23 mouse cellular contexts compared by ENCODE assay signal in the genomic region with DNA sequence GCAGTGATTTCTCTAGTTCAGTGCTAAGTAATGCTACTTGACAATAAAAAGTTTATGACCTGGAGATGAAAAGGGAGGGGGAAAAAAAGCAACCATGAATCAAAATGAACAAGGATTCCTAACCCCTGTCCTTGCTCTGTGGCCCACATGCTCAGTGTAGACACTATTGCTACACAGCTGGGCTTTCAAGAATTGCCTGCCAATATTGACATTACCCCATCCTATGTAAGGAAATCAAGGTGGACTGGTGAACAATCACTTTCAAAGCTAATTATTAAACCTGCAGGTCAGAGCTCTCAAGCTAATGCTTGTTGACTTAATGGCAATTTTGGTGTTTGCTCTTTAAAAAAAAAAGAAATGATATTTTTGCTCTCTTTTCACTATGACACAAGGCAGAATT.
DNase-seq lines count a peak whose midpoint lies in the region; ATAC-seq and TF ChIP-seq lines count a peak whose summit lies in the region.
"Had no signal": no experiment of that assay in that cellular context is flagged by ENCODE, and none has a peak within 500 bp of the region (broad histone marks: within the 10 kb centered on the region; RNA-seq: fewer than 3 reads in every experiment).

No protein-coding gene starts in this region.

- H3K4me3 ChIP-seq in liver, adult 2 months (ENCODE audit: insufficient read depth, low read depth, low read length), result no peak overlapping the region
- no peak overlapping the region for H3K4me3 ChIP-seq in intestine, postnatal 0 days (ENCODE audit: low read depth, low read length)
- H3K4me3 ChIP-seq in midbrain, embryonic 15.5 days, result no peak overlapping the region
- H3K4me3 ChIP-seq: embryonic facial prominence, embryonic 12.5 days; forebrain, embryonic 12.5 days; gastrocnemius, adult 2 months; heart, embryonic 10.5 days; hindbrain, embryonic 15.5 days; kidney, embryonic 15.5 days; limb, embryonic 12.5 days had no signal

- no peak overlapping the region for H3K9ac ChIP-seq in liver, adult 2 months (ENCODE audit: low read depth, low read length)
- H3K9ac ChIP-seq in intestine, postnatal 0 days (ENCODE audit: low read depth, low read length), result no peak overlapping the region
- H3K9ac ChIP-seq in midbrain, embryonic 15.5 days, result no peak overlapping the region
- H3K9ac ChIP-seq: embryonic facial prominence, embryonic 12.5 days; forebrain, embryonic 12.5 days; hindbrain, embryonic 15.5 days; kidney, embryonic 15.5 days; limb, embryonic 12.5 days had no signal

- H3K79me2 ChIP-seq in liver, adult 2 months (ENCODE audit: control insufficient read depth, insufficient read depth, low read length), result no peaks in the 10 kb centered on the region

- H3K36me3 ChIP-seq in liver, adult 2 months (ENCODE audit: control insufficient read depth, insufficient read depth, low read length), result no peaks in the 10 kb centered on the region
- no peaks in the 10 kb centered on the region for H3K36me3 ChIP-seq in intestine, postnatal 0 days (ENCODE audit: control insufficient read depth, insufficient read depth)
- no peaks in the 10 kb centered on the region for H3K36me3 ChIP-seq in midbrain, embryonic 15.5 days (replicated peaks)
- H3K36me3 ChIP-seq: embryonic facial prominence, embryonic 12.5 days; forebrain, embryonic 12.5 days; heart, embryonic 10.5 days; hindbrain, embryonic 15.5 days; kidney, embryonic 15.5 days; limb, embryonic 12.5 days had no signal

- H3K4me1 ChIP-seq in liver, adult 2 months (ENCODE audit: control insufficient read depth, insufficient read depth, low read length), result peaks cover 6% of the 10 kb centered on the region; the same call in 1 of the 2 replicates
- H3K4me1 ChIP-seq in intestine, postnatal 0 days (replicated peaks; ENCODE audit: control insufficient read depth, insufficient read depth, low read length), result no peaks in the 10 kb centered on the region
- no peaks in the 10 kb centered on the region for H3K4me1 ChIP-seq in midbrain, embryonic 15.5 days
- H3K4me1 ChIP-seq: embryonic facial prominence, embryonic 12.5 days; forebrain, embryonic 12.5 days; hindbrain, embryonic 15.5 days; kidney, embryonic 15.5 days; limb, embryonic 12.5 days had no signal

- H3K27ac ChIP-seq in liver, adult 2 months (replicated peaks; ENCODE audit: insufficient read depth, low read depth, low read length), result no peak overlapping the region
- H3K27ac ChIP-seq in intestine, postnatal 0 days (ENCODE audit: low read depth, low read length), result no peak overlapping the region
- H3K27ac ChIP-seq in midbrain, embryonic 15.5 days, result no peak overlapping the region
- H3K27ac ChIP-seq: embryonic facial prominence, embryonic 12.5 days; forebrain, embryonic 12.5 days; gastrocnemius, adult 2 months; heart, embryonic 10.5 days; hindbrain, embryonic 15.5 days; kidney, embryonic 15.5 days; limb, embryonic 12.5 days had no signal

- no peaks in the 10 kb centered on the region for H3K9me3 ChIP-seq in intestine, postnatal 0 days (ENCODE audit: control insufficient read depth)
- H3K9me3 ChIP-seq in midbrain, embryonic 15.5 days, result no peaks in the 10 kb centered on the region
- H3K9me3 ChIP-seq: embryonic facial prominence, embryonic 12.5 days; forebrain, embryonic 12.5 days; heart, embryonic 10.5 days; hindbrain, embryonic 15.5 days; kidney, embryonic 15.5 days; limb, embryonic 12.5 days had no signal

- ATAC-seq in intestine, postnatal 0 days, result peak; percentile 83
- no peak for ATAC-seq in midbrain, embryonic 15.5 days (replicated peaks)

- no peak overlapping the region for H3K4me2 ChIP-seq in intestine, postnatal 0 days (replicated peaks; ENCODE audit: low read depth)
- H3K4me2 ChIP-seq in midbrain, embryonic 15.5 days, result no peak overlapping the region
- H3K4me2 ChIP-seq: embryonic facial prominence, embryonic 12.5 days; forebrain, embryonic 12.5 days; hindbrain, embryonic 15.5 days; kidney, embryonic 15.5 days; limb, embryonic 12.5 days; midbrain, embryonic 11.5 days had no signal

- 0 out of 2 replicates have a peak, but pooled peaks cover 2% of the 10 kb centered on the region for H3K27me3 ChIP-seq in liver, adult 2 months (ENCODE audit: control insufficient read depth, insufficient read depth, low read length)
- no peaks in the 10 kb centered on the region for H3K27me3 ChIP-seq in intestine, postnatal 0 days (replicated peaks; ENCODE audit: control insufficient read depth, insufficient read depth, low read length)
- no peaks in the 10 kb centered on the region for H3K27me3 ChIP-seq in midbrain, embryonic 15.5 days (replicated peaks)
- H3K27me3 ChIP-seq: embryonic facial prominence, embryonic 12.5 days; forebrain, embryonic 12.5 days; hindbrain, embryonic 15.5 days; kidney, embryonic 15.5 days; limb, embryonic 12.5 days had no signal

- no peak for TF ChIP-seq CTCF in liver, adult 2 months (IDR thresholded peaks at IDR 0.05; ENCODE audit: low read depth, low read length)
- no peak for TF ChIP-seq CTCF in intestine, postnatal 0 days (IDR thresholded peaks at IDR 0.05; ENCODE audit: low read depth)

- no peak for TF ChIP-seq POLR2A in liver, adult 2 months (IDR thresholded peaks at IDR 0.05; ENCODE audit: extremely low read depth, insufficient read depth, low read length)

- peak; percentile 96 for DNase-seq in liver, adult 2 months (ENCODE audit: extremely low read depth, low read depth, low spot score)
- DNase-seq in liver, result no peak
- DNase-seq in fat pad, adult 2 months (ENCODE audit: extremely low read depth, low read depth, low spot score), result peak; percentile 30
- peak; percentile 10 for DNase-seq in lung, postnatal 25 days (ENCODE audit: low spot score)
- no peak for DNase-seq in neural tube, embryonic 10.5 days (ENCODE audit: extremely low spot score, low spot score)
- DNase-seq in ovary, adult 18-20 months (ENCODE audit: low spot score), result no peak
- DNase-seq: cerebellum, adult 11 months; cerebellum, postnatal 14 days; gastrocnemius, adult 2 months; kidney, adult 11 months; kidney, postnatal 36 days; layer of hippocampus, postnatal 36 days; thymus, adult 2 months; thymus, postnatal 4 days had no signal

Comparison
In these comparisons a context has a peak if more than half of its experiments do, and no peak if none do; other contexts are left out.
1. DNase-seq: peak in liver, adult 2 months (single experiment), fat pad, adult 2 months (single experiment) and lung, postnatal 25 days (single experiment); none in liver (single experiment), neural tube, embryonic 10.5 days (single experiment) and ovary, adult 18-20 months (single experiment).